Mouse (Mus musculus): ENCODE data around the gene Bhlhe40.

Bhlhe40 gene

GRCm38 (mm10) chr6:108660206-108660877 lies at the start of gene Bhlhe40:
Gene Bhlhe40, plus strand, starts transcription at chr6:108660629.
- DNase-seq = peak; percentile 97 to 98

GRCm38 (mm10) chr6:108611663-108612062 lies 48.8 kb upstream of the Bhlhe40 start:
- DNase-seq = no peak

GRCm38 (mm10) chr6:108618025-108618424 lies 42.4 kb upstream of the Bhlhe40 start:
- DNase-seq = no peak

GRCm38 (mm10) chr6:108623028-108623565 lies 37.3 kb upstream of the Bhlhe40 start:
- peak; percentile 70 to 77 for DNase-seq

GRCm38 (mm10) chr6:108624915-108625314 lies 35.5 kb upstream of the Bhlhe40 start:
- no peak for DNase-seq

- DNase-seq = no peak
Observed at GRCm38 (mm10) chr6:108630701-108631100, 29.7 kb upstream of the Bhlhe40 start.

- DNase-seq = peak; percentile 77 to 89
Observed at GRCm38 (mm10) chr6:108638157-108638833, 22.1 kb upstream of the Bhlhe40 start.

- DNase-seq = no peak
Observed at GRCm38 (mm10) chr6:108642020-108642419, 18.4 kb upstream of the Bhlhe40 start.

- peak; percentile 52 to 58 for DNase-seq
Observed at GRCm38 (mm10) chr6:108643035-108643434, 17.4 kb upstream of the Bhlhe40 start.

- DNase-seq = no peak
Observed at GRCm38 (mm10) chr6:108644311-108644710, 16.1 kb upstream of the Bhlhe40 start.

GRCm38 (mm10) chr6:108647094-108647493 lies 13.3 kb upstream of the Bhlhe40 start:
- DNase-seq = no peak

GRCm38 (mm10) chr6:108648072-108648471 lies 12.4 kb upstream of the Bhlhe40 start:
- DNase-seq = no peak

GRCm38 (mm10) chr6:108655861-108656260 lies 4.6 kb upstream of the Bhlhe40 start:
- DNase-seq = peak; percentile 25 to 61

- peak; percentile 73 to 81 for DNase-seq
Observed at GRCm38 (mm10) chr6:108658051-108658415, 2.4 kb upstream of the Bhlhe40 start.

- peak; percentile 89 to 92 for DNase-seq
Observed at GRCm38 (mm10) chr6:108658416-108659201, 1.8 kb upstream of the Bhlhe40 start.

GRCm38 (mm10) chr6:108659221-108659725 lies 1.2 kb upstream of the Bhlhe40 start:
- DNase-seq = peak; percentile 98 to 99

GRCm38 (mm10) chr6:108659726-108660205 lies 663 bp upstream of the Bhlhe40 start:
- peak; percentile 94 to 97 for DNase-seq

- peak in 1 of 2 experiments; percentile 43 for DNase-seq
Observed at GRCm38 (mm10) chr6:108660878-108661389, 505 bp downstream of the Bhlhe40 start.

- peak; percentile 93 to 97 for DNase-seq
Observed at GRCm38 (mm10) chr6:108661412-108661811, 983 bp downstream of the Bhlhe40 start.

GRCm38 (mm10) chr6:108661890-108662289 lies 1.5 kb downstream of the Bhlhe40 start:
- no peak for DNase-seq

GRCm38 (mm10) chr6:108662314-108663240 lies 2.1 kb downstream of the Bhlhe40 start:
- no peak for DNase-seq

All from kidney, postnatal 36 days (tissue).